Mouse (Mus musculus): ENCODE measurements around the gene Adora1. TPM values are rescaled to one million over a fixed set of nuclear protein-coding genes. Genes with fewer than 3 reads are reported as not detected.
"Not testable (repeated sequence)": the region's sequence is repeated elsewhere in the genome, so short reads cannot be mapped to it uniquely, and the experiment has no call there.

The Adora1 gene
- polyA plus RNA-seq, 1 experiment from 2014 or later: 8.3 TPM

DNA sequence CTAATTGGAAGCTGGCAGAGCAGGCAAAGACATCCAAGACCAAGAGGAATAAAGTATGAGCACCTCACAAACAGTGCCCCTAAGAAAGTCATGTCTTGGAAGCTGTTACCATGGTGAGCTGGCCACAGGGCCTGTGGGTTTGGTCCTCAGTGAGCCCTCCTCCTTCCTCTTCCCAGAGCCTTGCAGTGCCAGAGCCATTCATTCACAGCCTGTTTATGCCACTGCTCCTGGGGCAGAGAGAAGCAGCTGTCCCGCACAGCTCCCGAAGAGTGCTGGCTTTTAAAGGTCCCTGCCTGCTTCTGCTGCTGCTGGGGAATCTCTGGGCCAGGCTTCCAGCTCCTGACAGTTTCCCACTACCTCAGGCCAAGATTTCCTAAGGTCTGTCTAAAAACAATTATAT lies 30.6 kb upstream of the Adora1 start:
- WGBS: 37% methylated on average over 2 of the region's 2 CpGs
- Histone ChIP-seq H3K9ac (no peak overlapping the region), H3K4me1 (no peaks in the 10 kb centered on the region), H3K4me3 (no peak overlapping the region), H3K9me3 (peaks cover 5% of the 10 kb centered on the region; the same call in 1 of the 2 replicates), H3K27ac (replicated peaks) (no peak overlapping the region), H3K4me2 (no peak overlapping the region), H3K36me3 (no peaks in the 10 kb centered on the region), H3K27me3 (replicated peaks) (no peaks in the 10 kb centered on the region)
- no peak for ATAC-seq (ENCODE audit: extremely low read depth, insufficient number of reproducible peaks, low FRiP score, low TSS enrichment)

DNA sequence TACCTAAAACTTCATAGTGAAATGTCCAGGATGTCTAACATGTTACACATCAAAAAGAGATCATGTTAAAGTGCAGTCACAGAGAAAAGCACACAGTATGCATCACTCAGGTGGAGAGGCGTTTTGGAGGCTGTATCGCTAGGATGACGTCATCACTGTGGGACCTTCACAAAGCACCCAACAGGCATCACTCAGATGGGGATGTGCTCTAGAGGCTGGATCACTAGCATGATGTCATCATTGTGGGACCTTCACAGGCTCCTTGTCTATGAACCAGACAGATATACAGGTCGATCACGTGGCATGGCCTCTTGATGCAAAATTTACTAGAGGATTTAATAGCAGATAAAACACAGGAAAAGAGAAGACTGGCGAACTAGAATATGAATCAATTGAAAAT lies 29.1 kb upstream of the Adora1 start:
- 81% methylated on average over 6 of the region's 6 CpGs for WGBS
- ATAC-seq (ENCODE audit: extremely low read depth, insufficient number of reproducible peaks, low FRiP score, low TSS enrichment): no peak
- Histone ChIP-seq H3K9me3 (peaks cover 8% of the 10 kb centered on the region; the same call in 1 of the 2 replicates), H3K4me3 (no peak overlapping the region), H3K4me2 (no peak overlapping the region), H3K4me1 (no peaks in the 10 kb centered on the region), H3K9ac (no peak overlapping the region), H3K36me3 (no peaks in the 10 kb centered on the region), H3K27ac (replicated peaks) (no peak overlapping the region), H3K27me3 (replicated peaks) (no peaks in the 10 kb centered on the region)

DNA sequence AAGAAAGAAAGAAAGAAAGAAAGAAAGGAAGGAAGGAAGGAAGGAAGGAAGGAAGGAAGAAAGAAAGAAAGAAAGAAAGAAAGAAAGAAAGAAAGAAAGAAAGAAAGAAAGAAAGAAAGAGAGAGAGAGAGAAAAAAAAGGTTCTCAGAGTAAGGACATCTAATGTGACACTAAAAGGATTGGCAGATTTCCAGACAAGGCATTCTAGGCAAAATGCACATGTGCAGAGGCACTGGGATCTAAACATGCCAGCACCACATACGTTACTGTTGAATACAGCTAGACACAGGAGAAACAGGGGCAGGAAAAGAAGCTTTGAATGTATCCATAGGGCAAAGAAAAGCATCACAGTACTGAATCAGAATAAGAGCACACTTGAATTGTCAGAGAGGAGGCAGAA lies 14.4 kb upstream of the Adora1 start:
- H3K4me2 ChIP-seq; H3K27me3 ChIP-seq (replicated peaks); H3K27ac ChIP-seq (replicated peaks); H3K9me3 ChIP-seq; H3K4me3 ChIP-seq; ATAC-seq (ENCODE audit: extremely low read depth, insufficient number of reproducible peaks, low FRiP score, low TSS enrichment); H3K4me1 ChIP-seq; H3K9ac ChIP-seq; H3K36me3 ChIP-seq: not testable (repeated sequence)
- 67% methylated on average over 1 of the region's 1 CpGs for WGBS

DNA sequence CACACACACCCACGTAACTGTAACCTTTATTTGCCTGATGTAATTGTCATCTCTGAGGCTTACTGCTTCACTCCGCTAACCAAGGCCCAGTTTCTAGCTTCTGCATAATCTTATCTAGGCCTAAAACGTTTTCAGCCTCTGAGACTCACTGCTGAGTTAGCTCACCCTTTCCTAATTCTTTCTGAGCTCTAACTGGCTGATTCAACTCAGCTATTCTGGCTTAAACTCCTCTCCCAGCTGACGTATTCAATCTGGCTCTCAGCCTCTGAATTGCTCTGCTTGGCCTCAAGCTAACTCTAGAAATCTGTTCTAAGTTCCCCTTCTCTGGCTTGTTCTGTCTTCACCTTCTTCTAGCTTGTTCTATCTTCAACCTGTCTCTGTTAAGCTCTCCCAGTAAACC lies 11.4 kb upstream of the Adora1 start:
- Histone ChIP-seq H3K27ac (replicated peaks) (peak overlapping the region; percentile 45; the same call in 1 of the 2 replicates), H3K9me3 (no peaks in the 10 kb centered on the region), H3K36me3 (no peaks in the 10 kb centered on the region), H3K4me1 (peaks cover 27% of the 10 kb centered on the region), H3K4me3 (no peak overlapping the region), H3K4me2 (no peak overlapping the region), H3K27me3 (replicated peaks) (0 out of 2 replicates have a peak, but pooled peaks cover 3% of the 10 kb centered on the region), H3K9ac (no peak overlapping the region)
- no peak for ATAC-seq (ENCODE audit: extremely low read depth, insufficient number of reproducible peaks, low FRiP score, low TSS enrichment)
- WGBS: 44% methylated on average over 4 of the region's 4 CpGs

DNA sequence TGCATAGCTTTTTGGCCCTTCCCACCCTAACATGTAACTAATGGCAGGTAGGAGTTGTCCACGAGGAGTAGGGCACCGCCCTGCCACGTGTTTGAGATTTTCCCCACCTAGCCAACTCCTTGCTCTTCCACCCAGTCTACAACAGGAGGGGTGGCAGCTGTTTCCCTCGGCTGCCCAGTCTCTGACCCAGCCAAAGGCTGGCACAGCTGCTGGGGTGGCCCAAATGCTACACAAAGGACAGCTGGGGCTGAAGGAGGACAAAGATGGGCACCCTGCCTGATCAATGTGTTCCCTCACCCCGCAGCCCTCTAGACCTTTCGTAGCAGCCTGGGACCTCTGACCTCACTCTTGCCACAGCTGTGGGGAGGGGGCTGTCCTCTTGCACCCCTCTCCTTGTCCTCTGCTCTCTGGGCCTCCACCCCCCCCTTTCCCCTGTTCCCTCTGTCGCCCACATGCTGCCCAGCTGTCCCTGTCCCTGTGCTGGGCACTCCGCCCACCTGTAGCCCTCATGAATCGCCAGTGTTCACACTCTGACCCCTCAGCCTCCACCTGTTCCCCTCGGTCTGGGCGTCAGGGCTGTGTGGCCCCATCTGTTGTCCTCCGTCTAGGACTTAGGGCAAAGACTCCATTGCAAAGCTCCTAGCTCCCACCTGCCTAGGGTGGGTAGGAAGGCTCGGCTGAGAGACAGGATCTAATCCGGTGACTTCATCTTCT lies 9.9 kb upstream of the Adora1 start:
- 79% methylated on average over 14 of the region's 14 CpGs for WGBS
- no peak overlapping the region for H3K27ac ChIP-seq (replicated peaks)
- ATAC-seq (ENCODE audit: extremely low read depth, insufficient number of reproducible peaks, low FRiP score, low TSS enrichment): peak; percentile 38; the same call in 1 of the 2 replicates
- H3K27me3 ChIP-seq (replicated peaks): 0 out of 2 replicates have a peak, but pooled peaks cover 6% of the 10 kb centered on the region
- H3K4me2 ChIP-seq: no peak overlapping the region
- H3K36me3 ChIP-seq: no peaks in the 10 kb centered on the region
- H3K4me1 ChIP-seq: peaks cover 28% of the 10 kb centered on the region
- no peaks in the 10 kb centered on the region for H3K9me3 ChIP-seq
- no peak overlapping the region for H3K4me3 ChIP-seq
- H3K9ac ChIP-seq: no peak overlapping the region

DNA sequence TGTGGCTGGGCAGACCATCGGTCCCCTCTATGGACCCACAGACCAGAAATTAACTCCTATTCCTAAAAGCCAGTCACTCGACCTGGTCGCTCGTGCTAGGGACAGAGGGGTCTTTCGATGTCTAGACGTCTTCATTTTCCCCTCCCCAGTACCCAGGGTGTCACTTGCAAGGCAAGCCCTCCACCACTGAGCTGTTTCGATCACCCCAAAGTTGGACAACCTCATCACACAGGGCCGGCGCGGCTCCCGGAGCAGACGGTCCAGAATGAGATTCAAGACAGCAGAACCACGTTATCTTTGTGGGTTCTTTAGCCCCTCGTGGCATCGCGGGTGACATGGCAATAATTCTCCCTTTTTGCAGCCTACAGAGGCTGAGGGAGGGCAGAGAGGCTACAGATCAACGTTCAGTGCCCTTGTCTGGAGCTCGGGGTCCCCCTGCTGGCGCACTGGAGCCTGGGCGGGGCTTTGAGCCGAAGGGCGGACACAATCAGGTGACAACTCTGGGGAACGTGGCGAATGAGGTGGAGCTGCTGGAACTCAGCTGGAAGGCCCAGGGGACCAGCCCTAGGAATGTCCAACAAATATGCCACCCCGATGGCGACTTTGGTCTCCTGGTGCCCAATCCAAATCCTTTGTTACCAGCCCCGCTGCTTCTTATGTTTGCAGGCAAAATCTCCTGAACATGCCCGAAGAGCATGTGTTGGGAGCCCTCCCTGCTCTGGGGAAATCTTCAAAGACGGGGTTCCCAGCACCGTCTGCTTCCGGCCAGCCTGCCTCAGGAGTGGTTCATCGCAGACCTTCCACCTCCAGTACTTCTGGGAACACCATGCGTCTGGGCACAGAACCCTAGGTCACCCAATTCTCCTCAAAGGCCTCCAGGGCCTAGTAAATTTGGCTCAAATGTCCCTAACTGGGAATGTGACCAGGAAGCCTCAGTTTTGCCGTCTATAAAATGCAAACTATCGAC lies 9.0 kb upstream of the Adora1 start:
- Histone ChIP-seq H3K4me2 (peak overlapping the region; percentile 54), H3K27ac (replicated peaks) (no peak overlapping the region), H3K9ac (peak overlapping the region; percentile 48), H3K4me1 (peaks cover 33% of the 10 kb centered on the region), H3K36me3 (no peaks in the 10 kb centered on the region), H3K9me3 (no peaks in the 10 kb centered on the region), H3K27me3 (replicated peaks) (0 out of 2 replicates have a peak, but pooled peaks cover 6% of the 10 kb centered on the region), H3K4me3 (no peak overlapping the region)
- peak; percentile 51; the same call in 1 of the 2 replicates for ATAC-seq (ENCODE audit: extremely low read depth, insufficient number of reproducible peaks, low FRiP score, low TSS enrichment)
- WGBS: 19% methylated on average over 35 of the region's 35 CpGs

DNA sequence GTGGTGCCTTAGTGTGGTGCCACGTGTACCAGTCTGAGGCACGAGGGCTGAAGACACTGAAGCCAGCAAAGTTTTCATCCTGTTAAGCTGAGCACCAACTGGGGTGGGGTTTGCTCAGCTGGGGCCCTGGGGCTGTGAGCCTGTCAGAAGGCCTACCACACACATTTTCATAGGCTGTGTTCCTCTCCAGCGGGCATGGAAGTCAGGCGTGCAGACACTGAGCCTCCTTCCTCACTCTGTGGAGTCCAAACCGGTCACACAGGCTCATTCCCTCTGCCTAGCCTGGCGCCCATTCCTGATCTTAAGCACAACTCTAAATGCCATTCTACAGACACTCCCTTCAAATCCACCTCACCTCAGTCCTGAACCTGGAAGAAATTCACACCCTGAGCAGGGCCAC lies 8.3 kb upstream of the Adora1 start:
- H3K9me3 ChIP-seq: no peaks in the 10 kb centered on the region
- 0 out of 2 replicates have a peak overlapping the region, but pooled peaks have one; percentile 48 for H3K9ac ChIP-seq
- no peak overlapping the region for H3K27ac ChIP-seq (replicated peaks)
- WGBS: 69% methylated on average over 6 of the region's 6 CpGs
- no peaks in the 10 kb centered on the region for H3K36me3 ChIP-seq
- no peak overlapping the region for H3K4me3 ChIP-seq
- H3K4me1 ChIP-seq: peaks cover 40% of the 10 kb centered on the region
- 0 out of 2 replicates have a peak, but pooled peaks cover 6% of the 10 kb centered on the region for H3K27me3 ChIP-seq (replicated peaks)
- no peak for ATAC-seq (ENCODE audit: extremely low read depth, insufficient number of reproducible peaks, low FRiP score, low TSS enrichment)
- no peak overlapping the region for H3K4me2 ChIP-seq

DNA sequence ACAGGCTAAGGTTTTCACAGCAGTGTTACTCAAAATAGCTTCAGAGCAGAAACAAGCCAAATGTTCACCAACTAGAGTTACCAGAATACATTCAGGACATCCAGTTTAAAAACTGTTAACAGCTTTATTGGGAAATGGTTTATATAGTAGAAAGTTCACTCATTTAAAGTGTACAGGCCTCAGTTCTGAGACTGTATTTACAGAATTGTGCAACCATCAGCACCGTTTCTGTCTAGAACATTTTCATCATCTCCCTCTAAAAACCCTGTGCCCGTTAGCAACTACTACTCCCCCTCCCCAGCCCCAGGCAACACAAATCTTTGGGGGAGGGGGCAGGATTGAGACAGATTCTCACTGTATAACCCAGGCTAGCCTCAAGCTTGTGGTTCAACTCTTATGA lies 7.1 kb upstream of the Adora1 start:
- no peaks in the 10 kb centered on the region for H3K9me3 ChIP-seq
- H3K4me2 ChIP-seq: no peak overlapping the region
- 65% methylated on average over 2 of the region's 2 CpGs for whole genome bisulfite sequencing
- no peak overlapping the region for H3K4me3 ChIP-seq
- H3K9ac ChIP-seq: no peak overlapping the region
- H3K27ac ChIP-seq (replicated peaks): no peak overlapping the region
- peaks cover 14% of the 10 kb centered on the region for H3K27me3 ChIP-seq (replicated peaks)
- H3K36me3 ChIP-seq: no peaks in the 10 kb centered on the region
- H3K4me1 ChIP-seq: peaks cover 40% of the 10 kb centered on the region
- ATAC-seq (ENCODE audit: extremely low read depth, insufficient number of reproducible peaks, low FRiP score, low TSS enrichment): no peak

DNA sequence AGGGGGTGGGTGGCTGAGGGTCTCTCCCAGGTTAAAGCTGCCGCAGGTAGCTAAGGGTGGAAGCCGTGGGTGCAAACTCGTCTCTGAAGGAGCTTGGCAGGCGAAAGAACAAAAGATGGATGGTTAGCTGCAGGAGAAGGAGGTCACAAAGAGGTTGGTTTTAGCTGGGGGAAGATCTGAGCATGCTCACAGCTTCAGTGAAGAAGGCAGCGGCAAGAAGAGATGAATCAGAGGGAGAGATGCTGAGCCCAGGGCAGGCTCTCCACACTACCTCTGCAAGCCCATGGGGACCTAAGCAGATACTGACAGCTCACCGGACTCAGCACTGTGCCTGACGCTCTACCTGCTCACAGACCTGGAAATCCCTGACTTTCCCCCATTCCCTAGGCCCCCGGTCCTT lies 6.1 kb upstream of the Adora1 start:
- no peak for ATAC-seq (ENCODE audit: extremely low read depth, insufficient number of reproducible peaks, low FRiP score, low TSS enrichment)
- H3K36me3 ChIP-seq: no peaks in the 10 kb centered on the region
- WGBS: 73% methylated on average over 8 of the region's 8 CpGs
- no peak overlapping the region for H3K4me3 ChIP-seq
- peaks cover 24% of the 10 kb centered on the region for H3K27me3 ChIP-seq (replicated peaks)
- H3K4me2 ChIP-seq: no peak overlapping the region
- no peaks in the 10 kb centered on the region for H3K9me3 ChIP-seq
- no peak overlapping the region for H3K9ac ChIP-seq
- H3K27ac ChIP-seq (replicated peaks): no peak overlapping the region
- H3K4me1 ChIP-seq: peaks cover 35% of the 10 kb centered on the region

DNA sequence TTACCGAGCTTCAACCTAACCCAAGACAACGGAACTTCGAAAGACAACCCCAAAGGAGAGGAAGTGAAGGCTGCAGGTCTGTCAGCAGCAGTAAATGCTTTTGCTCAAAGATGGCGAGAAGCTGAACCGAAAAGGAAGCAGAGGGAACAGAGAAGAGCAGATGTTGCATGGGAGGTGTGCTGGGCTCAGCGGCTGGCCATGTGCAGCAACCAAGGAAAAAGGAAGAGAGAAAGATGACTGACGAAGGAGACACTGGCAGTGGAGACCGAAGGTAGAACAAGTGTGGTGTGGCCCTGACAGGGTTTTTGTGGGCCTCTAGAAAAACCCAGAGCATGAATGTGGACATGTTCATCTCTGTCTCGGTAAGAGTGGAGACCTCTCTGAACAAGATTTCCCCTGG lies 5.5 kb upstream of the Adora1 start:
- Histone ChIP-seq H3K27me3 (replicated peaks) (peaks cover 30% of the 10 kb centered on the region), H3K9me3 (no peaks in the 10 kb centered on the region), H3K27ac (replicated peaks) (no peak overlapping the region), H3K9ac (no peak overlapping the region), H3K36me3 (no peaks in the 10 kb centered on the region), H3K4me1 (peaks cover 40% of the 10 kb centered on the region), H3K4me2 (no peak overlapping the region), H3K4me3 (no peak overlapping the region)
- ATAC-seq (ENCODE audit: extremely low read depth, insufficient number of reproducible peaks, low FRiP score, low TSS enrichment): no peak
- 81% methylated on average over 9 of the region's 9 CpGs for WGBS

DNA sequence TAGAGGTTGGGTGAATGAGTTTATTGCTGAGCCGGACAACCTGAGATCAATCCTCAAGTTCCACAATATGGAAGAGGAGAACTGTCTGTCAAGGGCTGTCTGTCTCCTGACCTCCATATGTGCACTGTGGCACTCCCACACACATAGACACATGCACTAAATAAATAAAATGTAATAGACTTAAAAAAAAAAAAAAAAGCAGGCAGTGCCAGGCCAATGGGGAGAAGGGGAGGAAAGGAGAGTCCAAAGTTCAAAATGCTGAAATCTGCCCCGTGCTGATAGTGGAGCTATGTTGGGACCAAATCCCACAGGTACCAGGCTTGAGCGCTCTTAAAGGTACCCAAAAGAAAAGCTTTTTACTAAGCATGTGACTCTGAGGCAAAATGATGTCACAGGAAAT lies 2.2 kb upstream of the Adora1 start:
- H3K4me1 ChIP-seq: peaks cover 62% of the 10 kb centered on the region
- 78% methylated on average over 3 of the region's 3 CpGs for WGBS
- ATAC-seq (ENCODE audit: extremely low read depth, insufficient number of reproducible peaks, low FRiP score, low TSS enrichment): no peak

More for the DNA sequence above, 2.2 kb upstream of the Adora1 start:
- Histone ChIP-seq H3K27ac (replicated peaks) (no peak overlapping the region), H3K27me3 (replicated peaks) (peaks cover 57% of the 10 kb centered on the region), H3K9me3 (no peaks in the 10 kb centered on the region), H3K4me3 (no peak overlapping the region), H3K36me3 (no peaks in the 10 kb centered on the region), H3K4me2 (no peak overlapping the region), H3K9ac (no peak overlapping the region)

Data from heart, embryonic 13.5 days (tissue).